In genomic region chr2:167056942-167057323, GRCm38 (mm10) we compare ENCODE assay signal across 27 mouse cellular contexts.
"Had no signal": no experiment of that assay in that cellular context is flagged by ENCODE, and none has a peak within 500 bp of the region (broad histone marks: within the 10 kb centered on the region; RNA-seq: fewer than 3 reads in every experiment).

No protein-coding gene starts in this region.

- ATAC-seq: forebrain, embryonic 13.5 days; forebrain, embryonic 14.5 days; forebrain, embryonic 15.5 days; forebrain, embryonic 16.5 days; forebrain, postnatal 0 days had no signal

- H3K27ac ChIP-seq: embryonic facial prominence, embryonic 10.5 days; embryonic facial prominence, embryonic 12.5 days; embryonic facial prominence, embryonic 13.5 days; embryonic facial prominence, embryonic 15.5 days; forebrain, embryonic 10.5 days; forebrain, embryonic 12.5 days; forebrain, embryonic 13.5 days; forebrain, embryonic 15.5 days; gastrocnemius, adult 2 months; heart, adult 2 months had no signal

- H3K9ac ChIP-seq: embryonic facial prominence, embryonic 12.5 days; embryonic facial prominence, embryonic 13.5 days; embryonic facial prominence, embryonic 15.5 days; forebrain, embryonic 12.5 days; forebrain, embryonic 13.5 days; forebrain, embryonic 15.5 days; forebrain, postnatal 0 days had no signal

- H3K9me3 ChIP-seq: embryonic facial prominence, embryonic 10.5 days; embryonic facial prominence, embryonic 12.5 days; embryonic facial prominence, embryonic 13.5 days; embryonic facial prominence, embryonic 15.5 days; forebrain, embryonic 10.5 days; forebrain, embryonic 12.5 days; forebrain, embryonic 13.5 days; forebrain, embryonic 15.5 days had no signal

- DNase-seq: cerebellum, adult 2 months; cerebellum, adult 8-10 months; cerebellum, adult 9-10 months; cerebellum, adult 9-11 months; cerebellum, postnatal 10 days; cerebellum, postnatal 14 days; cerebellum, postnatal 25 days; cerebellum, postnatal 36 days; embryo, embryonic 11 days; forebrain, postnatal 0 days; gastrocnemius, adult 2 months; gastrocnemius, postnatal 10 days; gastrocnemius, postnatal 14 days; gastrocnemius, postnatal 25 days; gastrocnemius, postnatal 36 days; heart, adult 2 months had no signal

- H3K4me2 ChIP-seq: embryonic facial prominence, embryonic 12.5 days; embryonic facial prominence, embryonic 13.5 days; embryonic facial prominence, embryonic 15.5 days; forebrain, embryonic 12.5 days; forebrain, embryonic 13.5 days; forebrain, embryonic 15.5 days had no signal

- H3K4me3 ChIP-seq: embryonic facial prominence, embryonic 10.5 days; embryonic facial prominence, embryonic 12.5 days; embryonic facial prominence, embryonic 13.5 days; embryonic facial prominence, embryonic 15.5 days; erythroblast, embryonic 14.5 days; forebrain, embryonic 10.5 days; forebrain, embryonic 12.5 days; forebrain, embryonic 13.5 days; forebrain, embryonic 15.5 days; gastrocnemius, adult 2 months; heart, adult 2 months had no signal

- H3K27me3 ChIP-seq: embryonic facial prominence, embryonic 12.5 days; embryonic facial prominence, embryonic 13.5 days; embryonic facial prominence, embryonic 15.5 days; forebrain, embryonic 12.5 days; forebrain, embryonic 13.5 days; forebrain, embryonic 15.5 days had no signal
